Mouse (Mus musculus) hindbrain, embryonic 15.5 days (tissue): Measurements from ENCODE around the gene Ighmbp2. TPM values are rescaled to one million over a fixed set of nuclear protein-coding genes. Genes with fewer than 3 reads are reported as not detected.
"Not testable (repeated sequence)": the region's sequence is repeated elsewhere in the genome, so short reads cannot be mapped to it uniquely, and the experiment has no call there.

Experiments
- ATAC-seq: fragments of 200-750 bp; cut with Nextera tagmentation; 2 replicates; pipeline ENCODE4 v1.8.0; 2017; ENCODE audit warnings: low read depth, moderate number of reproducible peaks, moderate TSS enrichment; ENCODE audit not compliant: low FRiP score
- H3K27ac ChIP-seq: fragments of 300-500 bp; sonication (generic); replicated peaks from 2 replicates; pipeline ENCODE4 v1.5.1; 2015; ENCODE audit warnings: mild to moderate bottlenecking, inconsistent platforms
- H3K27me3 ChIP-seq: fragments of 300-500 bp; sonication (generic); 2 replicates; pipeline ENCODE4 v1.6.1; 2015; ENCODE audit warnings: control low read depth, inconsistent platforms
- H3K36me3 ChIP-seq: fragments of 300-500 bp; sonication (generic); 2 replicates; pipeline ENCODE4 v1.6.1; 2015; ENCODE audit warnings: control low read depth, inconsistent platforms
- H3K4me1 ChIP-seq: fragments of 300-500 bp; sonication (generic); replicated peaks from 2 replicates; pipeline ENCODE4 v1.6.1; 2015; ENCODE audit warnings: control low read depth, inconsistent platforms
- H3K4me2 ChIP-seq: fragments of 300-500 bp; sonication (generic); 2 replicates; pipeline ENCODE4 v1.6.1; 2015; ENCODE audit warnings: moderate library complexity, mild to moderate bottlenecking, inconsistent platforms
- H3K4me3 ChIP-seq: fragments of 300-500 bp; sonication (generic); 2 replicates; pipeline ENCODE4 v1.5.1; 2015; ENCODE audit warnings: mild to moderate bottlenecking, inconsistent platforms
- H3K9ac ChIP-seq: fragments of 300-500 bp; sonication (generic); 2 replicates; pipeline ENCODE4 v1.6.1; 2015; ENCODE audit warnings: inconsistent platforms
- H3K9me3 ChIP-seq: fragments of 300-500 bp; sonication (generic); 2 replicates; pipeline ENCODE4 v1.6.1; 2016; ENCODE audit warnings: control low read depth, inconsistent platforms
- WGBS: fragments of 180-500 bp; shearing (Covaris S2); methylation state at CpG from one replicate; pipeline ENCODE4 v1.1.7; 2015; 5-methylcytosine and 5-hydroxymethylcytosine counted together
- microRNA-seq: library from miRNA; unstranded; fragments of <30 nt; microRNA quantifications from one replicate; pipeline ENCODE4, GENCODE M21; 2016
- polyA plus RNA-seq: library from polyadenylated mRNA; unstranded; fragments of >200 nt; fragmentation: Nextera tagmentation; extraction: Ambion mirVana; gene quantifications from 2 replicates; pipeline ENCODE4 v1.2.1, GENCODE M21; 2015

Gene Ighmbp2
- polyA plus RNA-seq, 1 experiment from 2014 or later, result 11.6 TPM

DNA sequence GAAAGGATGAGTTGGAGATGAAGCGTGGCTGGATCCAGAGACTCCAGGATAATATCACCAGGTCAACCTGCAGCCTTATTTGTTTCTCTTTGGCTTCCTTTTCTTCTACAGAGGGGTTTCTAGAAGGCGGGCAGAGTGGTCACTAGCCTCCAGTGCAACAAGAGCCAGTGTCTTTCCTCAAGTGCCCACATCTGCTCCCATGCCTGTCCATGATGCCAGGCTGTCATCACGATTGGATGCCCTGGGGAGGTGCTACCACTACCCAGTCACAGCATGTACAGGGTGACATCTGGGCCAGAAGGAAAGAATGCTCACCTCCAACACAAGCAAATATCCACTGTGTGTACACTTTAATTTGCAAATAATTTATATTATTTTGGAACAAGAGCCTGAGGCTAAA, 22.2 kb downstream of the Ighmbp2 start:
- Histone ChIP-seq H3K36me3 (peaks cover 44% of the 10 kb centered on the region), H3K27me3 (no peaks in the 10 kb centered on the region), H3K4me2 (no peak overlapping the region), H3K27ac (no peak overlapping the region), H3K4me1 (no peaks in the 10 kb centered on the region), H3K9ac (no peak overlapping the region), H3K9me3 (no peaks in the 10 kb centered on the region), H3K4me3 (no peak overlapping the region)
- ATAC-seq, result no peak
- WGBS, result 90% methylated on average over 3 of the region's 3 CpGs

DNA sequence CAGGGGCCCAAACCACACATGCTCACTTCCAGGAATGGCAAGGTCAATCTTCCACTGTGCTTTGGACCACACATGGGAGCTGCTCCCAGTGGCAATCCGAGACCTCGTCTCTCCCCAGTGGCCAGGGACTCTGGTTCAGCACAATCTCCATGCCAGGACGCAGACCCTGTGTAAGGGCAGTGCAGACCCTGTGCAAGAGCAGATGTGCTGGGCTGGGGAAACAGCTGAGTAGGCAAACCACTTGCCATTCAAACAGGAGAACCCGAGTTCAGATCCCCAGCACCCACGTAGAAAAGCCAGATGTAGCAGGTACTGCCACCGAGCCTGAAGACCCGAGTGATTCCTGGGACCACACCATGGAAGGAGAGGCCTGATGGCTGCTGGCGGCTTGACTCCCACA, 22.8 kb downstream of the Ighmbp2 start:
- Histone ChIP-seq H3K9me3 (no peaks in the 10 kb centered on the region), H3K36me3 (peaks cover 39% of the 10 kb centered on the region), H3K9ac (no peak overlapping the region), H3K4me3 (no peak overlapping the region), H3K27me3 (no peaks in the 10 kb centered on the region), H3K4me1 (no peaks in the 10 kb centered on the region), H3K27ac (no peak overlapping the region), H3K4me2 (no peak overlapping the region)
- no peak for ATAC-seq
- WGBS, result 96% methylated on average over 8 of the region's 8 CpGs

DNA sequence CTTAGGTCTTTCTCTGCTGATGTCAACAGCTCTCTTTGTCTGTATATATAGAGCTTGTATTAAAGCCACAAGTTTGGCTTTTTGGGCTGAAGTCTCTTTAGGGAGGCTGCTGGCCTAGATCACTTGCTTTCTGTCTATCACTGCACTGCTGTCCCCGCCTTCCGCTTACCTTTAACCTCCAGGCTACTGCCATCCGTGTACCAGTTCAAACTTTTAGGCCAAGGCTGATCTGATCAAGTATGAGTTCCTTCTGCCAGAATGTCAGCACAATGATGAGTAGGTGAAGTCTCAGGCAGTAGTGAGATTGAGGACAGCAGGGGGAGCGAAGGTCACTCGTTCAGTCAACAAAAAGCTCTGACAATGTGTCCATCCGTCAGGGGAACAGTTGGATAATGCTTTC, 57.6 kb downstream of the Ighmbp2 start:
- H3K9ac ChIP-seq, ATAC-seq: not testable (repeated sequence)
- WGBS, result 72% methylated on average over 5 of the region's 6 CpGs

DNA sequence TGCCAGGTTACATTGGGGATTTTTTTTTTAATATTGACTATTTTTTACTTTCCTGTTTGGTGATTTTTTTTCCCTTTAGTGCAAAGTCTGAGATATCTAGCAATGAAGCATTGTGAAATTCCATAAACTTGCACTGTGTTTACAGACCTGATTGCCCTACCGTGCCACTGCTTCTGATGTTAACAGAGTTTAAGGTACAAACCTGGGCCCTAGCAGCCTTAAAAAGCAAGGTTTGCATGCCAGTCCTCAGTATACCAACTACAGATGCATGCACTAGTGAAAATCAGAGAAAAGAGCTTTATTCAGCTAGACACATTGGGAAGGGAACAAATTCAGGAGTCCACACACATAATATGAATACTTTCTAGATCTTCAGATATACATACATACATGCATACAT, 67.9 kb downstream of the Ighmbp2 start:
- 76% methylated on average over 1 of the region's 1 CpGs for WGBS
- not testable (repeated sequence) for H3K9me3 ChIP-seq, H3K27ac ChIP-seq, H3K9ac ChIP-seq, H3K4me3 ChIP-seq, H3K36me3 ChIP-seq, H3K4me2 ChIP-seq, H3K27me3 ChIP-seq, H3K4me1 ChIP-seq, ATAC-seq

More for the DNA sequence above, 57.6 kb downstream of the Ighmbp2 start:
- not testable (repeated sequence) for H3K4me1 ChIP-seq, H3K27me3 ChIP-seq, H3K4me2 ChIP-seq, H3K4me3 ChIP-seq, H3K27ac ChIP-seq, H3K36me3 ChIP-seq, H3K9me3 ChIP-seq

Small RNAs within 50 kb of the gene (microRNA-seq; reads per million reads assigned to microRNA genes)
- gene Mir6984, result 1.1 reads per million

Other genes with a start within 250 kb of the Ighmbp2 start
- gene Mrpl21, start 116 bp downstream of the Ighmbp2 start, polyA plus RNA-seq, result 105 and 106 TPM in 2 replicates
- 17.7 and 18.2 TPM in 2 replicates for gene Cpt1a, start 39.3 kb upstream of the Ighmbp2 start, polyA plus RNA-seq
- 0.43 and 0.66 TPM in 2 replicates for gene Tesmin, start 105.8 kb upstream of the Ighmbp2 start, polyA plus RNA-seq
- gene Gal, start 131.5 kb upstream of the Ighmbp2 start, polyA plus RNA-seq, result 23.8 and 24.1 TPM in 2 replicates